Mouse (Mus musculus): Measurements from ENCODE around the gene Wdfy3.

Wdfy3 gene

DNA sequence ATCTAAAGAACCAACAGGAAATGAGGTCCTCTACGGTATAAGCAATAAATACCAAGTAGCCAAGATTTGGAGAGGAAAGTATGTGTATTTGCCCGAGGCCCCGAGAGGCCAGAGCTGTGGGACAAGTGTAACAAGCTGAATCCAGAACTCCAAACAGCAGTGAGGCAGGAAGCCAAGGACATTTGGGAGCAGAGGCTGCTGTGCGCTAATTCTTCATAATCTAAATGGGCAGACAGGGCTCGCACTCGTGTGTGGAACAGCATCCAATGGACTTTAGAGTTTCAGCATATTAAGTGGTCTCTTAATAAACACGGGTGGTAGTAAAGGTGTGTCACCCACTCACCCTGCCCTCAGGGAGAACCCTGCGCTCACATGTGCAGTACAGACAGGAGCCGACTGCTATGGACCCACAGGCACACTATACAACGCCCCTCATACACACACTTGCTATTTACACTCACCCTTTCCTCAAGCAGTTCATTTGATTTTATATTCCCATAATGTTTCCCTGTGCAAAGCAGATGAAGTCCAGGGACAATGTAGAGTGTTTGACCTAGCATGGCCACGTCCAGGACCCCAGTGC, 15.1 kb downstream of the Wdfy3 start:
- DNase-seq, result no peak

DNA sequence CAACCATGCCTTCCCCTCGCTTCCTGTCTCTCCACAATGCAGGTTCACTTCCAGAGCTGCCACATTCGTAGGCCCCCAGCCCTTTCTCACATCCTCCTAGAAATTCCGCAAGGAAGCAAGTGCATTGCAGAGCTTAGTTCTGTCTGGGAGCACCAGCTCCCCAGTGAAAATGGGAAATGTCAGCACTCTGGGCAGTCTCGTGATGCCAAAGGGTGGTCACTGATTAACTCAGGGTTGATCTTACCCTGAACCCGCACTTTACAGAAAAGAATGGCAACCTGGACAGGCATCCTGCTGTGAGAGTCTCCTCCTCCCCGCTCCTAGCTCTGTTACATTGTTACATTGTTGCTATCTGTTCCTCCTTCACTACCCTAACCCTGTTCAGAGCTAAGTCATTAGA, 16.8 kb downstream of the Wdfy3 start:
- no peak for DNase-seq

DNA sequence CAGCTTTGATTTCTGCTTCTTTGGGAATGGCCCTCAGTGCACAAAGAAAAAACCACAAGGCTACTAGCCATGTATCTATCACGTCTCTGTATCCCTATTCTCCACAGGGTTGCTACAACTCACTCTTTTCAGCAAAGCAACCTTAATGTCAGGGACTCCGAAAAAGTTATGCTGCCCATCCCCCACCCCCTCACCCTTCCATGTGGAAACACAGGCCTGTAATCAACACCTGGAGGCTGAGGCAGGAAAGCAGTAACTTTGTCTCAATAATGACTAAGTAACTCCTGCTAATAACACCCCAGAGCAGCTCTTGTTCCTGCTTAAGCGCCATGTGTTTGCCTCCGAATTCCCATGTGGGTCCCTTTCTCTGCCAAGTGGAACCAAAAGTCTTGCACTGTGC, 17.3 kb downstream of the Wdfy3 start:
- no peak for DNase-seq

DNA sequence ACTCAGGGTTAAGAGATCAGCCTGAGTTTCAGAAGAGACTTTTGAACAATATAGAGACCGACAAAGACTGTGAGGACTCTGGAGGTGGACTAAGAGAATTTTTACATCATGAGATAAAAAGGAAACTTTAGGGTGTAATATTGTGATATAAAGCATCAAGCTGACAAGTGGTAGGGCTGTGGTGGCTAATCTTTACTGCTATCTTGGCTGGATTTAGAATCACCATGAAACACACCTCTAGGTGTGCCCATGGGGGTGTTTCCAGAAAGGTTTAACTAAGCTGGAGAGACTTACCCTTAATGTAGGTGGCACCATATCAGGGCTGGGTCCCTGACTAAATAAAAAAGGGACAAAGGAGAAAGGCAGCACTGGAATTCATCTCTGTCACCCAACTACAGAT, 19.0 kb downstream of the Wdfy3 start:
- DNase-seq, result no peak

DNA sequence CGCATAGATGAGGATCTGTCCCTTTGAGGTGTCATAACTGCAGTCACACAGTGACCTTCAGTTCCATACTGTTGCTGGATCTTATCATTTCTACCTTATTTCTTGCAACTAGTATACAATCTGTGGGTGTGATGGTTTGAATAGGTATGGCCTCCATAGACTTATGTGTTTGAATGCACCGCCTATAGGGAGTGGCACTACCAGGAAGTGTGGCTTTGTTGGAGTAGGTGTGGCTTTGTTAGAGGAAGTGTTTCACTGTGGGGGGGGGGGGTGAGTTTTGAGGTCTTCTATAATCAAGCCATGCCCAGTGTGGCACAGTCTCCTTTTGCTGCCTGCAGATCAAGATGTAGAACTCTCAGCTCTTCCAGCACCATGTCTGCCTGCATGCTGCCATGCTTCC, 21.3 kb downstream of the Wdfy3 start:
- DNase-seq, result no peak

DNA sequence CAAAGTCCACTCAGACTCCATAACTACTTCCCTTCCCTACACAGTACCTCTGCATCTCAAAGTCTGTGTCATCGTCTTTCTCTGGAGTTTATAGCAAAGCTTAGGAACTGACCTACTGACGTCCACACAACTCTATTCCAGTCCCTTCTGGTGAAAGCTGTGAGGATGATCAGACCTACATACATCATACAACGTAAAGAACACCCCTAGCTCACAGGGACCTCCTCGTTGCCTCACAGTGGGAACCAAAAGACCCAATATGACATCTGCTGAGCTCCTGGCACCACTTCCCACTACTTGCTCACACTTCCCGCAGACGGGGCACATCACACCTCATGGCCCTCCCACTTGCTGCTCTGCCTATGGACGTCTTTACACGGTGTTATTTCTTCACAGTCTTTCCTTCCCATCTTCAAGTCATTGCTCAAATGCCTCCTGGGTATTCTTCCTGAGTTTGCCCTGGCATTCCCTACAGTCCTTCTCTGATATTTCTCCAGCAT, 23.1 kb downstream of the Wdfy3 start:
- DNase-seq, result no peak

DNA sequence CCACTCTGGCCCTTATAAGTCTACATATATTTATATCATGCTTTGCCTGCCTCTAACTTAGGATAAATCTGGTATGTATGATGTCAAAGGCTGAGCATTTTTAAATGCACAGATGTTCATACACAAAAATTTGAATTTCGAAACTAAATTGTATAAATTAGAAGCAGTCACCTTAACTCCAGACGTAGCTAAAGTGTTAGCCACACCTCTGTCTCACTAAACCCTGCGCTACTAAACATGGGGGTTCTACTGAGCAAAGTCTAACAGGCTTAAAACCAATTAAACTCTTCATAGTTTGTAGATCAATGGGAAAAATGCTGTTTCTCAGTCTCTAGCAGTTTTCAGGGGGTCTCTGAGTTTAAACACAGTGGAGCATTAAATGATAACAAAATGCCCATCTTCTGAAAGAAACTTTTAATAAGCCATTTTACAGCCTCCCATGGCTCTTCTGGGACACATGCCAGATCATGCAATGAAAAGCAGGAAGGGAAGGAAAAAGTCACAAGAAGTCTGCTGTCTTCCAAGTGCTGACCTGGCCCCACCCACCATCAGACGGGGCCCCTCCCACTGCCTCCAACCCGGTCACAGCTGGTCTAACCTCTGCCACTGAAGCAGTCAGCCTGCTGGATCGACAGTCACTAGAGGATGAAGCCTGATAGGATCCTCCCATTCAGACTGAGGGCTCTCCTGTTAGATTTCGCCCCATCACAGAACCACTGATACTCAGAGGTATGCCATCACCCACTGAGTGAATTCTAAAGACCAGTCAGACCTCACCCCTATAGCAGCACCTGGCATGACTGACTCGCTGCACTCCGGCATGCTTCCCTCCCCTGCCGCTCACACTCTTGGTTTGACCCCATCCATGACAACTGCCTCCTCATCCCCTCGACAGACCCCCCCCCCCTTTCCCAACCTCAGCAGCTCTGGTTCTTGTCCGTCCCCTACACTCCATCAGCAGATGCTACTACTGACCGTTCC, 23.8 kb downstream of the Wdfy3 start:
- DNase-seq, result no peak

DNA sequence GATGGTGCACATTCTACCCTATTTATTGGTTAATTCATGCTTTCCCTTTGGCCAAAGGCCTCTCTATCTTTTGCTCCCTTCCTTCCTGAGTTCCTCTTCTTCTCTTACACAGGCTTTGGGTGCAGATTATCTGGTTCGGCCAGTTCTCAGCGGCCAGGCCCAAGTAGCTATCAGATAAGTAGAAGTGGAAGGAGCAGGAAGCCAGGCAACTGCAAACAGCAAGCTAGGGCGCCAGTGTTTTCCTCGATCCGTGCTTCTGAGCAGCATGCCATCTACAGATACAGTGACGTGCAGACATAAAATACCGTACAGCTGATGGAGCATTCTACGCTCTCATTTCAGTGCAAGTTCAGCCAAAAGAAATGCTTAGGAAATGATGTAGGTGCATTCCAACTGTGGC, 24.5 kb downstream of the Wdfy3 start:
- DNase-seq, result no peak

DNA sequence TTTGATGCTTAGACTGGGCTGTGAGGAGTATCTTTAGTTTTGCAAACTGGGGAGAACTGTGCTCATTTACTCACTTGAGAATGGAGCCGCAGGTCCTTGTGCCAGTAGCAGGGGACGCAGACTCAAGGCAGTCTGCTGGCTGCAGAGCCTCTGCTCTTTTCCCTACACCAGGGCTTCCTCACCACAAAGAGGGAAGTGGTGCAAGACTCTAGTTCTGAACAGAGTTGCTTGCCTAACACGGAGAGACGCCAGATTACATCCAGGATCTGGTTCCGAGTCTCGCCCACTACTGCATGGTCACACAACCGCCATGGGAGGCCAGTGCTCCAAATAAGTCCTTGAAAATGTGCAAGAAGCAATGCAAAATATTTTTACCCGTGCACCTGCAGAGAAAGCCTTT, 36.4 kb downstream of the Wdfy3 start:
- no peak for DNase-seq

DNA sequence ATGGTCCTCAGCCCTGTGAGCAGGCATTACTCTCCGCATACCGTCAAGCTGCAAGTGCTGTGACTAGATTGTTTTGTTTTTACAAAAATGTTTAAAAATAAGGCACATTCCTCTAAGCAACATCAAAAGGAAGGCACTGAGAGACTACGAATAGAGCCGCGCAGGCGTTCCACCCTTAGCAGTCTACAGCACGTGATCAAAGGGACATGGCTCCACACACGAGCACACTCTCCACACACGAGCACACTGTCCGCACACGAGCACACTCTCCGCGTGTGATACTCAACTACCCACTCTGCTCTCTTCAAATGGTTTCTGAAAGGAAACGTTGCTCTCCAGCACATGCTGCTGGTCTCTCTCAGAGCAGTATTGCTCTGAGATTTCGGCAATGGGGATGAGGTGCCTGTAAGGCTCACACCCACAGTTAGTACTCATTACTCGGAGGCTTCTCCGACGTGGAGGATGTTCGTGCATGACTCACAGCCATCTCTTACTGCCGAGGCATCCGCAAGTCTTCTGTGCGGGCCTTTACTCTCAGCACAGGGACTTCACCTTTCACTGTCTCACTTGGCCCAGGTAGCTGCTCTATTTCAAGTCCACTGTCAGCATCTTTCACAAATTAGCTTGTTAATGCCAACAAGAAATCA, 37.0 kb downstream of the Wdfy3 start:
- no peak for DNase-seq

DNA sequence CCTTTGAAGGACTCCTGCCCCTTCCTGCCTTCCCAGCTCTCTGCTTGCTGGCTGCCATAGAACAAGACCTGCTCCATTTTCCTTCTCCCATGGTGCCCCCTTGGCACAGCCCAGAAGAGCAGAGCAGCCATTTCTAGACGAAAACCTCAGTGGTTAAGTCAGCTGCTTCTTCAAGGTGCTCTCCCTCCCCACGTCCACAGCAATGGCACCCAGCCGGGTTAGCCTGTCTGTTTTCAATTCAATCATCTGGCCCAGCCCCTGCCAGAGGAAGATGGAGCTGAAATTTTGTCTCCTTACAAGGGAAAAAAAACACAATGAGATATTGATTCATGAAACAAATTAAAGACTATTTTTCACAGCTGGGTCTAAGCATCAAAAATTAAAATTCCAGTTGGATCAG, 37.5 kb downstream of the Wdfy3 start:
- no peak for DNase-seq

DNA sequence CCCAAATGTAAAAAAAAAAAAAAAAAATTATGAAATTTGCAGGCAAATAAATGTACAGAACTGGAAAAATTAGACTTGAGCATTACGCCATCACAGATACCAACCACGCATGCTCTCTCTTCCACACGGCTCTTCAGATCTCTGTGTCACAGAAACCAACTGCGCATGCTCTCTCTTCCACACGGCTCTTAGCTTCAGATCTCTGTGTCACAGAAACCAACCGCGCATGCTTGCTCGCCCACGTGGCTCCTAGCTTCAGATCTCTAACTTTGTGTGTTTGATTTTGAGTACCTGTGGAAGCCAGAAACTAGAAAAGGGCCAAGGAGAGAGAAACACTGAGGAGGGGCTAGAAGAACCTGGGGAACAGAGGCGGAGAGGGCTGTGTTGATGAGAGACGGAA, 46.3 kb downstream of the Wdfy3 start:
- DNase-seq, result no peak

DNA sequence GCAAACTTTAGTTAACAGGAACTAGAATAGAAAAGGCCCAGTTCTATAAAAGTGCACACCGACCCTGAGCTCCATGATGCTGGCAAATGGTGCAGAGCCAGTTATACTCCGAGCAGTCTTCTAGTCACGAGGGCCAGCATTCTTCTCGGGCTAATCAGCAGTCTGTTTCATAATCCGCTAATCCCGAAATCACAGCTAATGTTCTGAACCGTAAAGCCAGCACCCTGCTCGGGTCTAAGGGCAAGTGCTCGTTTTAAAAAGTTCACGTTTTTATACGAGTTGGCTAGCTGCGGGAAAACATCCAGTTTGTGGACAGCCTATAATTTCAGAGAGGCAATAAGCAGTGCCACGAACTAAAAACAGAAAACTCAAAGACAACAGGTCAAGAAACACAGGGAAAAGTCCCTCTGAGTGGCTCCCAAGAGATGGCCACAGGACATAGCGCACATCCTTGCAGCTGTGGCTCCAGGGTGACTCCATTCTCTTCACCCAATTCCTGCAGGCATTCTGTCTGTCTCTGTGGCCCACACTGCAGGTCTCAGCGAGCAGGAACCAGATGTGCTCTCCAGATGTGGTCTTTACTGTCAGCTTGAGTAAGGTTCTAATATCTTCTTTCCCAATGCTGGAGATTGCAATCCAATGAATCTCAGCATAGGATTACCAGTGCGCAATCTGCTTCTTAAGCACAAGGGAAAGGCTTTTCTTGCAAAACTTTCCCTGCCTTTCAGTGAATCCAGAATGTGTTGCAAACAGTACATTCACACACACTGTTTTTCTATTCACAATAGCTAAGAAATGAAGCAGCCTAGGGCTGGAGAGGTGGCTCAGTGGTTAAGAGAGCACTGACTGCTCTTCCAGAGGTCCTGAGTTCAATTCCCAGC, 47.5 kb downstream of the Wdfy3 start:
- no peak for DNase-seq

DNA sequence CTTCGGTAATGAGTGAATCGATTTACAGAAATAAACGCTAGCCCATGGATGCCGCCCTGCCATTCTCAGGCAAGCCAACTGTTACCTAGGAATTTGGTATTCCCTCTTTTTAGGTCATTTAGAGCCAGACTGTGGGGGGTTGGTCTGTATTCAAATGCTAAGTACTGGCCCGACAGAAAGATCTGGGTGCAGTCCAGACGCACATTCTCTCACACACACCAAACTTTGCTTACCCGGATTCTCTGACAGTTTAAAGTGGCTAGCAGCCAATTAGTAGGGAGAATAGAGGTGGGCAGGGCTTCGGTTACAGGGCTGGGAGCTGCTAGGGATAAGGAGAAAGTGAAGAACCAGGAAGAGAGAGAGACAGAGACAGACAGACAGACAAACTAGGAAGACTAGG, 55.5 kb downstream of the Wdfy3 start:
- no peak for DNase-seq

DNA sequence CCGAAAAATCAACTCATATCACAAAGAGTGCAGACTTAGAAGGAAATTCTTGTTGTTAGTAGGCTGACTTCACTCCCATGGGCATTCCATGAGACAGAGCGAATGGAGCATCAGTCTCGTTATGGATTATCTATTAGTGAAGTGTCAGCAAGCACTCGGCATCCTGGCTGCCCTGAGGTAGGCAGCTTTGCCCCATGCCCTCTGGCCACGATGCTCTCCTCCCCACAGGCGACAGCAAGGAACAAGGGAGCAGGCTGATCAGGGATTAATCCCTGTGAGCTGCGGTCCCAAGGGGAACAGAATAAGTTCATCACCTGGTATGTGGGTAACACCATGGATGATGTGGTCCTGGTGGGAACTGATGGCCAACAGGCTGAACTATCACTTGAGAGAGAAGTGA, 55.9 kb downstream of the Wdfy3 start:
- no peak for DNase-seq

DNA sequence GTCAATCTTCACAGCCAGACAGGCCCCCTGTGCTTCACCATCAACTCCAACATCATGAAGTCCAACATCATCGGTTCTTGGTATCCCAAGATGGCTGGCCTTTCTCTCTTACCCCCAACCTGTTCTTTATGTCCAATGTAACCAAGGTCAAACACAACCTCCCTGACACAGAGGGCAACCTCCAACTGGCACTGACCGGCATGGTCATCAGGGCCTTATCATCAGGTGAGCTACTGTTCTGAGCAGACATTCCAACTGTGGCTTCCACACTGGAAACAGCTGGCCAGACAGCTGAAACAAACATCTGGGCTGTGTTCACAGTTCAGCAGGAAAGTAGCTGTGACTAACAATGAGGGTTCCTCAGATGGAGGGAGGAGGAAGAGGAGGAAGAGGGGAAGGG, 58.8 kb downstream of the Wdfy3 start:
- no peak for DNase-seq

DNA sequence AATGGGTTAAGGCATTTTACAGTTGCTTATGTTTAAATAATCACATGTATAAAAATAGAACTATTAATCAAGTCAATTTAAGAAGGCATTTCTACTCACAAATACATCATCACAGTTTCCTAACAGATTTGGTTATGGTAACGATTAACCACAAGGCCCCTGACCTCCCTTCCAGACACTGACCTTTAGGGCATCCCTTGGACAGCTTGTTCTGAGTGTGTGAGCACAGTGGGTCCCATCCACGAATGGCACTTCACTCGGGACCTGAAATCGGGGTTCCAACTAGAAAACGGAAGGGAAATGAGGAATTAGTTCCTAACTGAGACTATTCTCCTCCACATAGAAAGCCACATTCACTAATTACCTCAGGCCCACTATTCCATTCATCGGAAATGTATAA, 60.1 kb downstream of the Wdfy3 start:
- no peak for DNase-seq

DNA sequence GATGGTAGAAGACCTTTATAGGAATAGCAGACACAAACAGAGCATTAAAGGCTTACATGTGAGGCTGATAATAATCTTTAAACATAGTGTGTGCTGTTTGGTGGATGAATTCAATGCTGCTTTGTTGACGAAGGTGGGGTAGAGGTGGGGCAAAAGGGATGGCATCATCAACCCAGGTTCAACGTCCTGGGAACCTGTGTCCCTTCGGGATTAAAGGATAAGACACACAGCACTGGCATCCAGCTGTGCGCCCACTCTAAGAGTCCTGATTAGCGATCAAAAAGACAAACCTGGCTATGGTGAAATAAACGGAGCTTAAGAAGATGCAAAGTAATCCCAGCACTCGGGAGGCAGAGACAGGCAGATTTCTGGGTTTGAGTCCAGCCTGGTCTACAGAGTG, 61.0 kb downstream of the Wdfy3 start:
- DNase-seq, result no peak

DNA sequence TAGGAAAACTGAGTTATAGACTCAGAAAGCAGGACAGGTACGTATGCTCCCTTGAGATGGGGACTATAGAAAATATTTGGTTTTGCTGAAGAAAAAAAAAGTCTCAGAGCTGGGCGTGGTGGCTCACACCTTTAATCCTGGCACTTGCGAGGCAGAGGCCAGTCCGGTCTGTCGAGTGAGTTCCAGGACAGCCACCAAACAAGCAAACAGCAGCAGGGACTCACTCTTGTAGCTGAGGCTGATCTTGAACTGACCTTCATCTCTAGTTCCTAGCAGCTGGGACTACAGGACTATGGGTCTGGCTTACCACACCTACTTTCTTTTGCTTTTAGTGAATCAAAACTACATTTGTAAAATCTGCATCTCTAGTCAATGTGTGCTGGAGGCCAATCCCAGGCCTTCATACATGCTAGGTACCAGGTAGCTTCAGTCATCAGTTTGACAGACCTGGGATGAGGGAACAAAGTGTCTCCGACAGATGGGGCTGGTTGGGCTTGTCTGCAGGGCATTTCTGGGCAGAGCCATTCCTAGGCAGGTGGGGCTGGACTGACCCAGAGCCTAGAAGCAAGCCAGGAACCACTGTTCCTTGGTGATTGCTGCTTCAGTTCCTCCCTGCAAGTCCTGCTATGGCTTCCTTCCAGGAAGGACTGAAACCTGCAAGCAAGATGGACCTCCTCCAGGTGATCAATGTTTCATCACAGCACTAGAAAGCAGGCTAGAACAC, 63.3 kb downstream of the Wdfy3 start:
- no peak for DNase-seq

DNA sequence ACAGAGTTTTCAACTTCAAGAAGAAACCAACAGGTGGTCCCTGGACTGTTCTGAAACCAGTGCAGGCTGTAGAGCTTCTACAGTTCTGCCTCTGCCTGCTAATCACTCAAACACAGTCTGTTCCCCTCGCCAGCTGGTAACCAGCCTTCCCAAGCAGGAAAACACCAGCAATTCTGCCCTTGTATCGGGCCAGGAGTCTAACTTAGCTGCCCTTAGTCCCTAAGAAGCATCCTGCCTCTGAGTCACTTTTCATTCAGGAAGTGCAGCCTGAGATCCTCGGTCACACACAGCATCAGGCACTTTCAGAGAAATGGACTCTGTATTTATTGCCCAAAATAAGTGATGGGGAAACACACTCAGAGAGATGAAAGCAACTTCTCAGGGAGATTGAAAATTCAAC, 66.3 kb downstream of the Wdfy3 start:
- DNase-seq, result no peak

DNA sequence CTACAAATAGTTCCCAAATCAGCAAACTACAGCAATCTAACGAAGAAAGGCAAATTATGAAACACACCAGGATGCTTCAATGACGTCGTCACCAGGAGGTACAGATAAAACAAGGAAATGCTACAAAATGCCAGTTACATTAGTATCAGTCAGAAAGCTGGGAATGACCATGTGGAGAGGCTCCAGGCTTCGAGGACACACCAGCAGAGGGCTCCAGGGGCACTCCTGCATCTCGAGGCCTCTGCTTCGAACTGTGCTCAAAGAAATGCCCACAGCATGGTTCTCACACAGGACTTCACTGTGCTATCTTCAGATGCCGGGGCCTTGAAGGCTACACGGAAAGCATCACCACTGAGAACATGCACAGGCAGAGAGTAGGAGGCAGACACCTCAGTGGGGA, 68.7 kb downstream of the Wdfy3 start:
- no peak for DNase-seq

DNA sequence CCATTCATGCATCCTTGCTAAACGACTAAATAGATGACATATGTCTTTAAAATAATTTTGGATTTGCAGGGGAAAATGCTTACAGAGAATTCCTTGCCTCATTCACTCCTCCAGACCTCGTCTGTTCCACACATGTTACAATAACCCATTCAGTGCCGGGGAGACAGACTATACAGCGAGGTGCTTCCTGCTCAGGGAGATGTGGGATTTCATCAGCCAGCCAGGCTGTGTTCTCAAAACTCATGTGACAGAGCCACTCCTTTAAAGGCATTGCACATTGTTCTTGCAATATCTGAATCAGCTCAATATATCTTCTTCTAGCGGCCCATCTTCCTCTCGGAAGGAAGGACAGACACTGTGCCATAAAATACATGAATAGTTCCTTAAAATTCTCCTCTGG, 70.8 kb downstream of the Wdfy3 start:
- DNase-seq, result no peak

Data from thymus, postnatal 14 days (tissue).